Mouse (Mus musculus) heart, postnatal 0 days (tissue): Measurements from ENCODE around the gene Gnai3.

Source experiments
- CTCF ChIP-seq: IDR thresholded peaks from 2 replicates; pipeline ENCODE4 v1.5.1; 2016; ENCODE audit warnings: antibody characterized with exemption, control low read depth, low read depth
- EP300 ChIP-seq: IDR thresholded peaks from 2 replicates; pipeline ENCODE4 v1.6.1; 2016; ENCODE audit warnings: antibody characterized with exemption, low read depth

DNA sequence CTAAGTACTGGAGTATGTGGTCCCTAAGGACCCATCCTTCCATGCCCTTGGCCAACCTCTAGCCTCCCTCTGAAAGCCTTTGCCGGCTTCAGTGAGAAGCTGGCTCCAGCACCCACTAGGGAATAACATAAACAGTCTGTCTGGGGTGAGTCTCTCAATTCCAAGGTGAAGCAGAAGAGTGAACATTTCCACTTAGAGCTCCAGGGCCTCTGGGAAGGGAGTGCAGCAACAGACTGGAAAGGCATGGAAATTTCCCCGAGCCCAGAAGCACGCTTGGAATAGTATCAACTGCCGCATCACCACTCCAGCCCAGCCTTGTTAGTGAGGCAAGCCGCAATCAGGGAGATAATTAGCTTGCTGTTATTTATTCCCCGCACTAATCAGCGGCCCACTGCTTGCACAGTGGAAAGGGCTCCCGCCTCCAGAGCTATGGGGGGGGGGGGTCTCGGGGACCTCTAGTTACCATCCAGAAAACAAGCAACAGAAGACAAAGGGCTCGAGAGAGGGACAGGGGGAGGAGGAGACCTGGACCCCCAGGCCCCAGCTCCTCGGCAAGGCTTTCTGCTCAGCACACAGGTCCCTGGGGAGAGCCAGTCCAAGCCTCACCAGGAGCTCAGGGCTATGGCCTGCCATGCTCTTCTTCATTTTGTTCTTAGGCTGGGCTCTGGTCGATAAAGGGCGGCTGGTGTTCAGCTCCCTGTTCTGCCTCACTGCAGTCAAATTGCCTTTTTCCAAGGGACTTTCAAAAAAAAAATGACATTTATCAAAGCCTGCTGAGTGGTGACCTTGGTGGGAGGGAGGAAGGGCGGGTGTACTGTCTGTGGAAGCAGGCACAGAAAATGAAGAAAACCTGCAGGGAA, 29.0 kb upstream of the Gnai3 start:
- TF ChIP-seq CTCF (no peak), EP300 (no peak)
